Mouse (Mus musculus): ENCODE results near the gene Cxadr. TPM values are rescaled to one million over a fixed set of nuclear protein-coding genes. Genes with fewer than 3 reads are reported as not detected.

Cxadr gene
- polyA plus RNA-seq, 1 experiment from 2014 or later = 59.0 TPM

DNA sequence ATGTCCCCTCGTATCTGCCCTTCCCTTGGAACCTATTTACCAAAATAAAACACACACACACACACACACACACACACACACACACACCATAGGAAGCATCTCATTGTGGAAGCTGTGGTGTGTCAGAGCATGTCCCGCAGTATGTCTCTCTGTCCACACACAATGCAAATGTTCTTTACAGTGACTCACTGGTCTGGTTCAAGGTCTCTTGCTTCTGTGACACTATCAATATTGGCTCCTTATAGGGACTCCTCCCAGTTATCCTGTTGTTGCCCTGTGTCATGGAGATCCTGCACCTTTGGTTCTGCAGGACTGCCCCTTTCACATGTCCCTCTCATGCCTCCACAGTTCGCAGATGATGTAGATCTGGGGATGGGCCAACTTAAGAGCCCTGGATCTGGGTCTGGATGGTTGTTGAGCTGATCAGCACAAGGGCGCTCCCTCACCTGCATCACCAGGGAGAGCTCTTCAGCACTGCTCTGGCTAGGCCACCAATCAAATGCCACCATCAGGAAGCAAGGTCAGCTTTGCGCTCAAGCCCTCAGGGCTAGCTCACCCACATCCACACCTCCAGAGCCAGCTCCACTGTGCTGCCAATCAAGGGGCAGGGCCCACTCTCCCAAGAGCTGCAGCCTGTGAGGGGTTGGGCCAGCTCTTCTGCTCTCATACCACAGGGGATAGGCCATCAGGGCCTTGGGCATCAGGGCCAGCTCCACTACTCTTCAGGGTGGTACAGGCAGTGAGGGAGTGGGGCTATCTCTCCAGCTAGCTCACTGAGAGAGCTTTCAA, 21.0 kb upstream of the Cxadr start:
- WGBS = 78% methylated on average over 5 of the region's 5 CpGs
- no peaks in the 10 kb centered on the region for H3K27me3 ChIP-seq (replicated peaks)
- no peak overlapping the region for H3K4me2 ChIP-seq
- H3K36me3 ChIP-seq = no peaks in the 10 kb centered on the region
- H3K9ac ChIP-seq = no peak overlapping the region
- no peaks in the 10 kb centered on the region for H3K9me3 ChIP-seq
- H3K4me3 ChIP-seq (replicated peaks) = no peak overlapping the region
- no peak overlapping the region for H3K27ac ChIP-seq
- no peaks in the 10 kb centered on the region for H3K4me1 ChIP-seq
- peak; percentile 56 for ATAC-seq (ENCODE audit: insufficient read depth, low FRiP score, low read depth)

DNA sequence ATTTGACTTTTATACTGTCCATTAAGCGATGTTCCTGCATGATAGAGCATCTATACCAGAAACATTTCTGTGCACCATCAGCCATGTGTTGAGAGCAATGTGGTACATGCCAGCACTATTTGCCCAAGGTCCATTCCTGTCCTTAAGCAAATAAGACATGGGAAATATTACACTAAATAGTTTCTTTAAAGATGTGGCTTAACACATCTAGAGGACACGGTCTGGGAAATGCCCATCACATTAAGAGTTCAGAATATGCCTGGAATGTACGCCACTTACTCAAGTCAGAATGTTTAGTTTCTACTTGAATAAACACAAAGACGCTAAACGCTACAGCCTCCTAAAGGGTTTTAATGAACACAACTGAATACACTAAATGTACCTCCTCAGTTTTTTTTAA, 18.1 kb upstream of the Cxadr start:
- no peaks in the 10 kb centered on the region for H3K36me3 ChIP-seq
- no peak overlapping the region for H3K4me3 ChIP-seq (replicated peaks)
- H3K4me2 ChIP-seq = no peak overlapping the region
- ATAC-seq (ENCODE audit: insufficient read depth, low FRiP score, low read depth) = no peak
- no peaks in the 10 kb centered on the region for H3K27me3 ChIP-seq (replicated peaks)
- 34% methylated on average over 5 of the region's 5 CpGs for WGBS
- no peaks in the 10 kb centered on the region for H3K9me3 ChIP-seq
- H3K9ac ChIP-seq = no peak overlapping the region
- H3K27ac ChIP-seq = no peak overlapping the region
- H3K4me1 ChIP-seq = no peaks in the 10 kb centered on the region

DNA sequence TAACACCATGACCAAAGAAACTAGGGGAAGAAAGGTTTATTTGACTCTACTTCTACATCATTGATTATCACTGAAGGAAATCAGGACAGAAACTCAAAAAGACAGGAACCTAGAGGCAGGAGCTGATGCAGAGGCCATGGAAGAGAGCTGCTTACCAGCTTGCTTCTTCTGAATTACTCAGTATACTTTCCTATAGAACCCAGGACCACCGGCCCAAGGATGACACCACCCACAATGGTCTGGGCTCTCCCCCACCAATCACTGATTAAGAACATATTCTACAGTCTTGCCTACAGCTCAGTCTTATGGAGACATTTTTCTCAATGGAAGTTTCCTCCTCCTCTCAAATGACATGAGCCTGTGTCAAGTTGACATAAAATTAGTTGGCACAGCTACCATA, 7.2 kb upstream of the Cxadr start:
- Histone ChIP-seq H3K9ac (no peak overlapping the region), H3K27me3 (replicated peaks) (no peaks in the 10 kb centered on the region), H3K4me1 (no peaks in the 10 kb centered on the region), H3K27ac (no peak overlapping the region), H3K4me2 (no peak overlapping the region), H3K4me3 (replicated peaks) (no peak overlapping the region), H3K9me3 (no peaks in the 10 kb centered on the region), H3K36me3 (no peaks in the 10 kb centered on the region)
- WGBS = 79% methylated on average over 1 of the region's 1 CpGs
- no peak for ATAC-seq (ENCODE audit: insufficient read depth, low FRiP score, low read depth)

DNA sequence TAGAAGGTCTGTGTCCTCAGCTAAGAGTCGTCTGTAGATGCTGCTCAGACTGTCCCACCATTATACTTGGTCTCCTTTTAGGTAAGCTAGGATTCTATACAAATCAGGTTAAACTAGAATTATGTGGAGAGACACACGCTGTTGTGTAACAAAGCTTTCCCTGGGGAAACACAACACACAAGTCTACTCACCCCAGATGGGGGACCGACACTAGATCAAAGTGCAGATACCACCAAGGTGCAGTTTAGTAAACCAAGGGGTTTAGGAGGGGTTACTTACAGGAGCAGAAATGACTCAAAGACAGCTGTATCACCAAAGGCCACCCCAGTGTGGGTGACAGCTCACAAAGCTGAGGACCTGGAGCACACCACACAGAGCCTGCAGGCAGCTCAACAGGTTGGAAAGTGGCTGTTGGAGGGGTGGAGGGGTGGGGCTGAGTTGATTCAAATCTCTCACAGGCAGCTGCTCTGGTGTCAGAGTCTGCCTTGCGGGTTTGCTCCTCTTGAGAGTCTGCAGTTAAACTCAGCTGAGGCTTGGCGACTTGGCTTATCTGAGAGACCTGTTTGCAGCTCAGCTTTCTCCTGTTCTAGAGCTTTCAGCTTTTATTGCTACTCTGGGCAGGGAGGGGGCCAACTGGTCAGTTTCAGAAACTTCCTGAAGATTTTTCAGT, 6.5 kb upstream of the Cxadr start:
- H3K4me3 ChIP-seq (replicated peaks) = no peak overlapping the region
- peak overlapping the region; percentile 9; the same call in 1 of the 2 replicates for H3K27ac ChIP-seq
- peak; percentile 82 for ATAC-seq (ENCODE audit: insufficient read depth, low FRiP score, low read depth)
- H3K4me2 ChIP-seq = no peak overlapping the region
- H3K27me3 ChIP-seq (replicated peaks) = no peaks in the 10 kb centered on the region
- WGBS = 44% methylated on average over 5 of the region's 5 CpGs
- H3K36me3 ChIP-seq = no peaks in the 10 kb centered on the region
- H3K9me3 ChIP-seq = no peaks in the 10 kb centered on the region
- H3K4me1 ChIP-seq = no peaks in the 10 kb centered on the region
- no peak overlapping the region for H3K9ac ChIP-seq

DNA sequence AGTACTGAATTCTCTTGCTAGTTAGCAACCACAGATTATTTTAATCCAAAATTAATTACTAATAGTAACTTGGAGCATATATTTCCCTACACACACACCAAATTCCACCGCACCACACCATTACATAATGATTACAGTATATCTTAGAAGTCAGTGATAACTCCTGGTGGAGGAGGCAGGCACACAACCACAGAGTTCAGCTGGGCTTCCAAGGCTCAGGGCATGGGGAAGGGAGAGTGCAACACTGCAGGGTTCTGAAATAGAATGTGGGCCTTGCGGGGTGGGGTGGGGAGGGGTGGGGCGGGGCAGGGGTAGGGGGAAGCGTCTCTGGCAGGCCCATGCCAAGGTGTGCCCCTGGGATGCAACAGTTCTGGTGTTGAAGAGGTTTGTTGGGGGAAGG, 5.7 kb upstream of the Cxadr start:
- ATAC-seq (ENCODE audit: insufficient read depth, low FRiP score, low read depth) = no peak
- no peak overlapping the region for H3K27ac ChIP-seq

DNA sequence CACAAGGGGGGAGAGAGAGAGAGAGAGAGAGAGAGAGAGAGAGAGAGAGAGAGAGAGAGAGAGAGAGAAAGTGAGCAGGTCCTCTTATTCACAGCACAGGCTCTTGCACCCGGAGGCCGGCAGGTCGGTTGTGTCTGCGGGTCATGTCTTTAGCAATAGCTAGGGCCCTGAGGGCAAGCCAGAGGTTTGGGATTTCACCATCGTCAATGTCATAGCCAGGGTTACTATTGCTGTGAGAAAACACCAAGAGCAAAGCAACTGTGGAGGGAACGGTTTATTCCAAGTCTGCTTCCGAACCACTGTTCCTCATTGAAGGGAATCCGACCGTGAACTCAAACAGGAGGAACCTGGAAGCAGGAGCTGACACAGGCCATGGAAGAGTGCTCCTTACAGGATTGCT, 5.2 kb upstream of the Cxadr start:
- no peak for ATAC-seq (ENCODE audit: insufficient read depth, low FRiP score, low read depth)
- Histone ChIP-seq H3K4me1 (no peaks in the 10 kb centered on the region), H3K9ac (no peak overlapping the region), H3K4me2 (no peak overlapping the region), H3K9me3 (no peaks in the 10 kb centered on the region), H3K36me3 (no peaks in the 10 kb centered on the region), H3K27ac (no peak overlapping the region), H3K27me3 (replicated peaks) (0 out of 2 replicates have a peak, but pooled peaks cover 2% of the 10 kb centered on the region), H3K4me3 (replicated peaks) (no peak overlapping the region)
- 76% methylated on average over 9 of the region's 9 CpGs for WGBS

More for the DNA sequence above, 5.7 kb upstream of the Cxadr start:
- no peaks in the 10 kb centered on the region for H3K27me3 ChIP-seq (replicated peaks)
- H3K4me1 ChIP-seq = no peaks in the 10 kb centered on the region
- WGBS = 58% methylated on average over 4 of the region's 4 CpGs
- no peaks in the 10 kb centered on the region for H3K36me3 ChIP-seq
- no peak overlapping the region for H3K4me2 ChIP-seq
- H3K9me3 ChIP-seq = no peaks in the 10 kb centered on the region
- H3K4me3 ChIP-seq (replicated peaks) = no peak overlapping the region
- H3K9ac ChIP-seq = no peak overlapping the region

DNA sequence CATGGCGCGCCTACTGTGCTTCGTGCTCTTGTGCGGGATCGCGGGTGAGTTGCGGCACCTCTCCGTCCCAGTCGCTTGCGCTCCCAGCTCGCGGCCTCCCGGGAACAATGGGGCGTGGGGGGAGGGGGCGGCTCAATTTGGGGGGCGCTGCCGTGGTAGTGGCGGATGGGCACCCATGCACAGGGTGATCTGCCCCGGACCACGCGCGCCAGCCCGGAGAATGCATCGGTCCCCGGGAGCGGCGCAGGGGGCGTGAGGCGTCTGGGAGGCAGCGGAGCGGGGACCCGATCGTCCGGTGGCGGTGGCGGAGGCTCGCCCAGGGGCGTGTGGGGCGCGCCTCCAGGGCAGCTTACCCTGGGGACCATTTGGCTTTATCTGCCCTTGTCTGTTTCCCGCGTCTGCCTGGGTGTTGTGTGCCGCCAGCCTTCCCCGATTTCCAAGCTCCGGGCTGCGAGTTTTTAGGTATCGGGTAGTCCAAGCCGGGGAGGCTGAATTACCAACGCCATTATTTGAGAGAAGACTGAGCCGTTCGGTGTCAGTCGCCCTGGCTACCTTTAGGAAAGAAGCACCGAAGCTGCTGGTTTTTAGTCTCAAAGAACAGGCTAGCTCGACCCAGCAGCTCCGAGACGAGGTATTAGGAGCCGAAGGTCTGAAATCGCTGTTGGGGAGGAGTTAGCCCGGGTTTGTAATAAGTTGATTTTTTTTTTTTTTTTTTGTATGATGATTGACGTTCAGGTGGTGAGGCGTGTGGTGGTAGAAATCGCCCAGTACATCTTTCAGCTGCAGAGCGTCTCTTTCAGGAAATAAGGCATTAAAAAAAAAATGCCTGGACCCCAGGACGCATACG, 765 bp downstream of the Cxadr start:
- Histone ChIP-seq H3K4me3 (replicated peaks) (peak overlapping the region; percentile 72), H3K36me3 (no peaks in the 10 kb centered on the region), H3K27ac (peak overlapping the region; percentile 89), H3K9me3 (no peaks in the 10 kb centered on the region), H3K9ac (peak overlapping the region; percentile 62), H3K4me1 (0 out of 2 replicates have a peak, but pooled peaks cover 4% of the 10 kb centered on the region), H3K4me2 (peak overlapping the region; percentile 94), H3K27me3 (replicated peaks) (0 out of 2 replicates have a peak, but pooled peaks cover 3% of the 10 kb centered on the region)
- peak; percentile 20 for ATAC-seq (ENCODE audit: insufficient read depth, low FRiP score, low read depth)
- WGBS = under 1% methylated on average over 65 of the region's 65 CpGs

DNA sequence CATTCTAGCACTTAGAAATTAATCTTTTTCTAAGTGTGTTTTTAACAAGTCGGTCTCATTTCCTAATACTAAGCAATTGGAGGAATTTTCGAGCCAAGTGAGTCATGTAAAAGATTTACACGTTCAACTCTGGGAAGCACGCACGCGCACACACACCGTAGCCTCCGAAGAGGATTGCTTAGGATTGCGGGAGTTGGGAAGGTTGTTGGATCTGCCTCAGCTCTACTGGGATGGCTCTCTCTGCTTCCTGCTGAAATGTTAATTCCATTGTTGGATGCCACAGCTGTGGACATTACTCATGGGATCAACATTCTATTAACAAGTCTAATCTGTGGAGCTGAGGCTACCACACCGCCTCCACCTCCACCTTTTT, 1.4 kb downstream of the Cxadr start:
- no peak overlapping the region for H3K9ac ChIP-seq
- peak overlapping the region; percentile 72 for H3K4me3 ChIP-seq (replicated peaks)
- 5% methylated on average over 10 of the region's 10 CpGs for WGBS
- H3K4me1 ChIP-seq = 0 out of 2 replicates have a peak, but pooled peaks cover 4% of the 10 kb centered on the region
- H3K27ac ChIP-seq = peak overlapping the region; percentile 12; the same call in 1 of the 2 replicates
- H3K36me3 ChIP-seq = no peaks in the 10 kb centered on the region
- peak overlapping the region; percentile 94 for H3K4me2 ChIP-seq
- no peak for ATAC-seq (ENCODE audit: insufficient read depth, low FRiP score, low read depth)
- no peaks in the 10 kb centered on the region for H3K9me3 ChIP-seq
- H3K27me3 ChIP-seq (replicated peaks) = 0 out of 2 replicates have a peak, but pooled peaks cover 3% of the 10 kb centered on the region

DNA sequence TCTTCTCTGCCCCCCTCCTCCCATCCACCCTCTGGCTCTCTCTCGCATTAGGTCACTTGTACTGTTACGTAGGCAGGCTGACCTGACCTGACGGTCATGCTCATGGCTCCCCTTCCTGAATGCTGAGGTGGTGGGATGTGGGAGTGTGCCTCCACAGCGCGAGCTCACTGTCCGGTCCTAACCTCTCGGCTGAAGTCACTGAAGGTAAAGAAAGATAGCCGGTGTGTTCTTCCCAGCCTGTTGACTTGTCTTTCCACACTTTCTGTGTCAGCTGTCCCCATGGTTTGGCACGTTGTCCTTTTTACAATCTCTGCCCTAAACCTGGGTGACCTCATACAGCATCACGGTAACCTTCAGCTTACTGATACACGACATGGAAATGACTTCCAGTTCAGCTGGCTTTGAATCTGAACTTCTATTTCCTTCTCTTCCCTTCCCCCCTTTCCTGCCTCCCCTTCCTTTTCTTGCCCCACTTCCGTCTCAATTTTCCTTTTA, 4.4 kb downstream of the Cxadr start:
- no peak overlapping the region for H3K4me2 ChIP-seq
- H3K36me3 ChIP-seq = no peaks in the 10 kb centered on the region
- no peaks in the 10 kb centered on the region for H3K9me3 ChIP-seq
- no peak for ATAC-seq (ENCODE audit: insufficient read depth, low FRiP score, low read depth)
- 74% methylated on average over 12 of the region's 12 CpGs for WGBS
- H3K9ac ChIP-seq = no peak overlapping the region
- 0 out of 2 replicates have a peak, but pooled peaks cover 3% of the 10 kb centered on the region for H3K27me3 ChIP-seq (replicated peaks)
- no peak overlapping the region for H3K4me3 ChIP-seq (replicated peaks)
- no peak overlapping the region for H3K27ac ChIP-seq
- 0 out of 2 replicates have a peak, but pooled peaks cover 4% of the 10 kb centered on the region for H3K4me1 ChIP-seq

DNA sequence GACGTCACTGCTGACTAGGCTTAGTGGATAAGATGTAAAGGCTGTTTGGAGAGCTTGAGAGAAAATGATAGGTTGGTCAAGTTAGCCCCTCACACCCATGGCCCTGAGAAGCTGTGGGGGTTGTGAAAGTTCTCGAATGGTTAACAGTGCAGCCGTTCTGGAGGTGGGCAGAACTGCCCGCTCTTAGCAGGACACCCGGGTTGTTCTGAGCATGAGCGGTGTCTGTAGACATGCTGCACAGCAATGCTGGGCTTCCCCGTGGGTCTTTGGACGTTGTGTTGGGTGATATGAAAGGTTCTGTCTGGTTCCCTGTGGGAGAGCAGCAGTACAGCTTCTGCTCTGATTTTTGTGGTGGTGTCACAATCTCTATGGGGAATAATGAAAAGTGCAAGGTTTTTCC, 5.3 kb downstream of the Cxadr start:
- no peak overlapping the region for H3K27ac ChIP-seq
- no peak overlapping the region for H3K4me2 ChIP-seq
- 0 out of 2 replicates have a peak, but pooled peaks cover 4% of the 10 kb centered on the region for H3K4me1 ChIP-seq
- H3K36me3 ChIP-seq = no peaks in the 10 kb centered on the region
- ATAC-seq (ENCODE audit: insufficient read depth, low FRiP score, low read depth) = no peak
- H3K9me3 ChIP-seq = no peaks in the 10 kb centered on the region
- no peak overlapping the region for H3K9ac ChIP-seq
- no peaks in the 10 kb centered on the region for H3K27me3 ChIP-seq (replicated peaks)
- H3K4me3 ChIP-seq (replicated peaks) = no peak overlapping the region
- WGBS = 72% methylated on average over 8 of the region's 8 CpGs

DNA sequence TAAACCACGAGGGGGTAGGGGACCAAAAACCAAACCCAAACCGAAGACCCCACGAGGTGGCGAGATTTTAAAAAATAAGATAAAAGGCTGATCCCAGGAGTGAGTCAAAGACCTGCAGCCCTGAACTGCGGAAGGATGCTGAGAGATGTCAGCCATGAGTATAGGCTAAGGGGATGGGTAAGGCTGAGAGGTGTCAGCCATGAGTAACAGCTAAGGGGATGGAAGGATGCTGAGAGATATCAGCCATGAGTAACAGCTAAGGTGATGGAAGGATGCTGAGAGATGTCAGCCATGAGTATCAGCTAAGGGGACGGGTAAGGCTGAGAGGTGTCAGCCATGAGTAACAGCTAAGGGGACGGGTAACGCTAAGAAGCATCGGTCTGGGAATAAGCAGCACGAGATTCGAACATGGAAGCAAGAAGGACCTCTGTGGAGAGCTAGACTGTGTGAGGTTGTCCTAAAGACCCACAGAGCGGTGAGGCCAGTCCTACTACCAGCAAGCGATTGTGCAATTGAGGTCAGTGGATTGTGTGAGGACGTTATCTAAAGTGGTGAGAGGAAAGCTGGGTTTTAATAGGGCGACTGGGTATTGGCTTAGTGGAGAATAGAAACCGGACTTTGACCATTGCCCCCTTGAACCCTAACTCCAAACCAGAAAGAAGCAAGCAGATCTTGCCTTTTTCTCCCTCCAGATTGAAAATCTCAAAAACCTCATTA, 6.3 kb downstream of the Cxadr start:
- Histone ChIP-seq H3K27me3 (replicated peaks) (no peaks in the 10 kb centered on the region), H3K27ac (no peak overlapping the region), H3K36me3 (no peaks in the 10 kb centered on the region), H3K9ac (no peak overlapping the region), H3K4me1 (0 out of 2 replicates have a peak, but pooled peaks cover 4% of the 10 kb centered on the region), H3K4me2 (no peak overlapping the region), H3K4me3 (replicated peaks) (no peak overlapping the region), H3K9me3 (no peaks in the 10 kb centered on the region)
- ATAC-seq (ENCODE audit: insufficient read depth, low FRiP score, low read depth) = peak; percentile 48
- 89% methylated on average over 16 of the region's 16 CpGs for WGBS
